Mouse (Mus musculus) ES-E14 (cell line): ENCODE data around the gene Hectd4.

Experiments
- CHD2 ChIP-seq: IDR thresholded peaks from 2 replicates; pipeline ENCODE4 v1.6.1; 2014; ENCODE audit warnings: mild to moderate bottlenecking, low read depth, low read length, inconsistent platforms
- HCFC1 ChIP-seq: IDR thresholded peaks from 2 replicates; pipeline ENCODE4 v1.6.1; 2012; ENCODE audit warnings: low read length, inconsistent platforms, borderline replicate concordance; ENCODE audit not compliant: insufficient read depth
- MAFK ChIP-seq: IDR thresholded peaks from 2 replicates; pipeline ENCODE4 v1.6.1; 2014; ENCODE audit warnings: mild to moderate bottlenecking, low read depth, low read length, inconsistent platforms; ENCODE audit not compliant: insufficient read depth
- ZC3H11A ChIP-seq: IDR thresholded peaks from 2 replicates; pipeline ENCODE4 v1.6.1; 2012; ENCODE audit warnings: low read depth, mild to moderate bottlenecking, inconsistent platforms, low read length, borderline replicate concordance
- ZNF384 ChIP-seq: IDR thresholded peaks from 2 replicates; pipeline ENCODE4 v1.6.1; 2012; ENCODE audit warnings: low read depth, low read length, inconsistent platforms

- TF ChIP-seq HCFC1 (no peak), CHD2 (no peak), MAFK (no peak), ZNF384 (no peak), ZC3H11A (no peak)
Measured at GRCm38 (mm10) chr5:121313764-121314474, 93.9 kb downstream of the Hectd4 start.
